Mouse (Mus musculus): ENCODE measurements around the gene Gm5799.
"Not testable (repeated sequence)": the region's sequence is repeated elsewhere in the genome, so short reads cannot be mapped to it uniquely, and the experiment has no call there.

Gene Gm5799

GRCm38 (mm10) chr14:43543276-43543675, at the start of gene Gm5799:
TSS of gene Gm5799 (plus strand) at chr14:43543576.
- not testable (repeated sequence) for DNase-seq

- not testable (repeated sequence) for DNase-seq
Measured at GRCm38 (mm10) chr14:43531052-43532010, 12.0 kb upstream of the Gm5799 start.

GRCm38 (mm10) chr14:43532011-43532383, 11.4 kb upstream of the Gm5799 start:
- DNase-seq = not testable (repeated sequence)

GRCm38 (mm10) chr14:43532387-43532786, 11.0 kb upstream of the Gm5799 start:
- peak; percentile 61 for DNase-seq

- not testable (repeated sequence) for DNase-seq
Measured at GRCm38 (mm10) chr14:43538144-43538543, 5.2 kb upstream of the Gm5799 start.

- not testable (repeated sequence) for DNase-seq
Measured at GRCm38 (mm10) chr14:43546281-43546680, 2.9 kb downstream of the Gm5799 start.

- DNase-seq = not testable (repeated sequence)
Measured at GRCm38 (mm10) chr14:43552271-43552670, 8.9 kb downstream of the Gm5799 start.

- not testable (repeated sequence) for DNase-seq
Measured at GRCm38 (mm10) chr14:43577969-43578368, 34.6 kb downstream of the Gm5799 start.

- DNase-seq = not testable (repeated sequence)
Measured at GRCm38 (mm10) chr14:43579046-43579445, 35.7 kb downstream of the Gm5799 start, which contains the start of gene Gm17654. TSS of gene Gm17654 (minus strand) at chr14:43579146.
